Mouse (Mus musculus) left cerebral cortex, adult 18-20 months (tissue): ENCODE measurements around the gene Snx27. TPM values are rescaled to one million over a fixed set of nuclear protein-coding genes. Genes with fewer than 3 reads are reported as not detected.

Source experiments
- DNase-seq, 2 experiments: peaks; one replicate each; pipeline ENCODE4 v3.0.0; 2021 to 2022; ENCODE audit warnings: low spot score in 2 of 2, mixed read lengths in 1 of 2
- long read RNA-seq, 2 experiments: library from polyadenylated mRNA; stranded (forward); transcript quantifications; one replicate each; pipeline ENCODE4 v2.0.0; 2021
- total RNA-seq, 2 experiments: library from RNA; stranded (reverse); gene quantifications; 2 replicates each; pipeline ENCODE4 v1.2.3; 2021

The Snx27 gene
- 100 to 1,000 TPM; 106 TPM for total RNA-seq
- long read RNA-seq, experiment 1, full-length matches to known transcripts: 33 of 76 reads
- long read RNA-seq, experiment 1, partial matches to known transcripts: 6 of 76 reads
- long read RNA-seq, experiment 1, other reads (novel, unspliced or antisense): 37 of 76 reads
- long read RNA-seq, experiment 2, full-length matches to known transcripts: 22 of 52 reads
- long read RNA-seq, experiment 2, partial matches to known transcripts: 2 of 52 reads
- long read RNA-seq, experiment 2, other reads (novel, unspliced or antisense): 28 of 52 reads

GRCm38 (mm10) chr3:94582456-94582891 lies at the start of gene Snx27:
Gene Snx27, minus strand, starts transcription at chr3:94582716.
- peak; percentile 85 to 93 for DNase-seq

- no peak for DNase-seq
These were observed 47.4 kb upstream of the Snx27 start for GRCm38 (mm10) chr3:94629876-94630275.

DNA sequence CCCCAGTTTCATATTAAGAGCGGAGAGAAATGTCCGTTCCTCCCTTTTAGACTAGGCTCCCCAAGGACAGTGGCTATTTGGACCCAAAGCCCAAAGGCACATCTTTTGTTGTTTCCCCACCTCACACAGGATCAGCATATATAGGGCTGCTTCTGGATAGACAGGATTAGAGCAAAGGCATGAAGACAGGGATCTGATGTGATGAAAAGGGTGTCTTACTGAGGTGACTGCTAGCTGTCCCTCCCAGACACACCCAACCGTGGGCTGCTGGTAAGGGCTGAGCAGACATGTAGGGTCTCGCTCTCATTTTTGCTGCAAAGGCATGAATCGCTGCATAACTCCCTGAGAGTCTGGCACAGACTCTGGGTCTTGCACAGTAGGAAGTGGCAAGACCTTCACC lies 46.2 kb upstream of the Snx27 start:
- DNase-seq: no peak

GRCm38 (mm10) chr3:94624281-94624680 lies 41.8 kb upstream of the Snx27 start:
- no peak for DNase-seq

DNA sequence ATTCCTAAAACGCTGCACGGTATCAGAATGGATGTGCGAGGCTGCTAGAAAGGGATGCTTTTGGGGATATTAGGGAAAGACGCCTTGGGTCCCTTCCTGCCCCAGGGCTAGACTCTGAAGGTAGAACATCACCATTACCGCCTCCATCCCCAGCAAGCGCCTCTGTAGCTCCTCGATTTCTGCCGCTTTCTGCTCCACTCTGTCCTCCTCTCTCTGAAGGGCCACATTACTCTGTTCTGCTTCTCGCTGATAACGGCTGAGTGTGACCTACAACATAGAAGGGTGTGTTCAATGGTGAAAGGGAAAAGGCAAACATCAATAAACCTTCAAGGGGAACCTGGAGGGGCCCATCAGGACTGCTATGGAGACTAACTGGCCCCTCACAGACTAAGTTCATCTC lies 40.0 kb upstream of the Snx27 start:
- DNase-seq: no peak

DNA sequence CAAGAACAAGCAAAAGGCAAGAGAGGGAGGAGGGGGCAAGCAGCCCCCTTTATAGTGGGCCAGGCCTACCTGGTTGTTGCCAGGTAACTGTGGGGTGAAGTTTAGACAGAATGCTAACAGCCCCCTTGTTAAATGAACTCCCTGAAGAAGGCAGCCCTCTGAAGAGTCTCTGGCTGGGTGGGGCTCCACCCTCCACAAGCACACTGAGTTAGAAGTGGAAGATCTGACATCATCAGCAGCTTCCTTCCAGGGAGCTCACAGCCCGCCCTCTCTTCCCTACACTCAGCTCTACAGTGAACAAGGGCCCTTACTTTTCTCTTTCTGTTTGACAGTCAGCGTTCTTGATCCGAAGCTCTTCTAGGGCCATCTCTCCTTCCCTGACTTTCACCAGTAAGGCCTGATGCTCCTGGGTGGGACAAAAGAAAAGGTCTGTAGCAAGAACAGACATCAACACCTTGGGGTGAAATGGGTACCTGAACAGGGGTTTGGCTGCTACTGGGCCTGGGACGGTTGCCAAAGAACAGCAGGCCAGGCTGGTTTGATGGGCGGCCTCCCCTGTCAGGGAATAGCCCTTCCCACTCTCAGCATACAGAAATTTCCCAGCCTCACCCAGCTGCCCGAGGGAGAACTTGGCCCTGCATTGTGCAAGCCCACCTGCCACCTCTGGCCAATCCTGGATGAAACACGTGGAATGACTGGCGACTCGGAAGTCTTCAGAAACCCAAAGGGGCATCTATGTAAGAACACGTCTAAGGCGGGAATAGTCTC lies 39.4 kb upstream of the Snx27 start:
- DNase-seq: no peak

- peak; percentile 28 to 51 for DNase-seq
These were observed 34.2 kb upstream of the Snx27 start for GRCm38 (mm10) chr3:94616717-94617116.

- DNase-seq: no peak
These were observed 30.9 kb upstream of the Snx27 start for GRCm38 (mm10) chr3:94613258-94613878.

DNA sequence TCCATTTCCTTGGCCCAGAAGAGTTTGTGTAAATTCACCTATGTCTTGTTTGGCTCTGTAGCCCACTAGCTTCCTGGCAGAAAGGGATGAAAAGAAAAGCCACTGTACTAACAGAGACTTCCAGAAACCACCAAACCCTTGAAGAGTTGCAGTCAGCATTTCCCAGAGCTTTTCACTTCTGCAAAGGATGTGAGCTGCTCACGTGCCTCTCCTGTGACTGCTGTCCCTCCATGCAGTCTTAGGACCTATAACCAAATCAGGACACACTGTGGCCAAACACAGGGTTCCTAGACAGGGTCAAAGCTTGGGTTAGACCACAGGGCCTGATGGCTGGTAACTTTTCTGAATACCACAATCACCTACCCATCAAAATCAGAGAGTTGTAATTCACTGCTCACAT lies 29.8 kb upstream of the Snx27 start:
- DNase-seq: no peak

DNA sequence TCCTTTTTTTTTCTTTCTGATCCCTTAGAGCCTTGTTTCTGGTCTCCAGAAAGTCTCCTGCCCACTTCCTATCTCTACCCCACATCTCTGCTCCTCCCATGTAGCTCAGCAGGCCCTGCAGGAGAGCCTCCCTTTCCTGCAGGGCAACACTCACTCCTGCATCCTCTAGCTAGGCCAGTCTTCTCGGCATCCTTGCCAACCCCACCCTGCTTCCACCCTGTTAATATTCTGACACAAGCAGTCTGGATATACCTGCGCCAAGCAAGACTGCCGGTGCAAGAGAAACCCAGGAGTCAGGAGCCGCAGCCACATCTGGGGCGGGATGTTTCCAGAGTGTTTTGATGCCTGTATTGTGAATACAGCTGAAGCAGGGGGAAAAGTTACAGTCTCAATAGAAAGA lies 29.3 kb upstream of the Snx27 start:
- no peak for DNase-seq

DNA sequence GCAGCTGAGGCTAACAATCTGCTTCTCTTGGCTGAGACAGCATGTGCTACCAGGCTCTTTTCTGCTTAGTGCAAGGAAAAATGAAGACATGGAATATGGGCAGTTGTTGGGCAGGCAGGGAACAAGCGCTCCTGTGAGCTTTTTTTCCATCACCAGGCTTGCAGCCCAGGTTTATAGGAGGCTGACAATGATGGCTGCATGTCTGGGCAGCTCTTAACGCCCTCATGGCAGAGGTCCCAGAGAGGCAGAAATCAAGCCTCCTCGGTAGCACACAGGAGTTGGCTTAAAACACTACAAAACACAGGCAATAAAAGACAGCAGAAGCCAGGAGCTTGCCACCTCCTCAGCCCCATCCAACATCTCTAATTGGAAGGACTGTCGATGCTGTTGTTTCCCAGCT lies 28.8 kb upstream of the Snx27 start:
- DNase-seq: peak; percentile 7 to 9

GRCm38 (mm10) chr3:94610581-94610980 lies 28.1 kb upstream of the Snx27 start:
- DNase-seq: no peak

- no peak for DNase-seq
These were observed 27.1 kb upstream of the Snx27 start for GRCm38 (mm10) chr3:94609621-94610020.

DNA sequence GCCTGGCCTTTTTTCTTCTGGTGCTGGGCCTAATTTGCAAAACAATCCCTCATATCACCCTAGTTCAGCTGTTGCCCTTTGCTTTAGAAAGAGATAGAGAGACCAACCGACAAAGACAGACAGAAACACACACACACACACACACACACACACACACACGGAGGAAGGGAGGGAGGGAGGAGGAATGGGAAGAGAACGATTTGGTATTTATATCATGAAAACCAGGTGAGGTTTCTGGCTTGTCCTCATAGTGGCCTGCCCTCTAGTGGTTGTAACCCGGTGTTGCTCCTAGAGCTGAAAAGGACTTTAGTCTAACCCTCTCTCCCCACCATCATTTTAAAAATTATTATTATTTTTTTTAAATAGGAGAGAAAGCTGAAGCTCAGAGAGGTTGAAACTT lies 19.4 kb upstream of the Snx27 start:
- DNase-seq: peak; percentile 18 to 61

DNA sequence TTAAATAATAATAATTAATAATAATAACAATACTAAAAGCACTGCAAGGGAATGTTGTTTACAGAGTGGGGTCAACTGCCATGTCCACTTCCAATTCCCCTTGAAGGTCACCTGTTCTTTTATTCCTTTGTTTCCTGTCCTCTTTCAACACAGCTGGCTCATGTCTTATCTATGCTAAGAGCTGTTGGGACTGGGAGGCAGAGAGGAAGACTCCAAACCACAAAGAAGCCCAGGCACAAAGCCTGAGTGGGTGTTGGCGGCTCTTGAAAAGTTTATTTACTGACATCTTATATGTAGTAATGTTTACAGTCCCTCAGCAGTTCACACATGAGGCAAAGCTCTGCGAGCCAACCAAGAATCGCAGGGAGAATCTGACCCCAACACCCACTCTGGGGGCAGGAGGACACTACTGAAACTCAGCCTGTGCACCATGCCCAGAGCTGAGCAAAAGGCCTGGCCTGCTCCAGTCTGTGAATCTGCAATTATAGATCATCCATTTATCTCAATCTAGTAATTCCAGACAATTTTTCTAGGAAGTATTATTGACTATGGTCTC lies 14.8 kb upstream of the Snx27 start:
- DNase-seq: no peak

DNA sequence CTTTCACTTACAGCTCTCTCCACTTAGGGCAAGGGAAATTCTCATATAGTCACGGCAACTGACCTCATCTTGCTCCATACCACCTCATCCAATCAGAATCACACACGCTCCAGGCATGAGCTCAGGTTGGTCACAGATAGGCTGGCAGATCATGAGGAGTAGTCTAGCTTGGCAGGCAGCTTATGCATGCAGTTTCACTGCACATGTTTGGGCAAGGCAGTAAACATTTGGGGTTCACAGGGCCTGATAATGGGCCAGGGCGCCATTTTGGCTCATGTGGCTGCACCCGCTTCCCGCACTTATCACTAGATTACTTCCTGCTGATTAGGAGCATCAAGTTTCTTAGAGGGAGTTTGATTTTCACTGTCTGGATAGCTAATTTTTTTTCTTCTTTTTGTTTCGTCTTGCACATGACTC lies 13.4 kb upstream of the Snx27 start:
- DNase-seq: no peak

GRCm38 (mm10) chr3:94591066-94591465 lies 8.6 kb upstream of the Snx27 start:
- DNase-seq: no peak

DNA sequence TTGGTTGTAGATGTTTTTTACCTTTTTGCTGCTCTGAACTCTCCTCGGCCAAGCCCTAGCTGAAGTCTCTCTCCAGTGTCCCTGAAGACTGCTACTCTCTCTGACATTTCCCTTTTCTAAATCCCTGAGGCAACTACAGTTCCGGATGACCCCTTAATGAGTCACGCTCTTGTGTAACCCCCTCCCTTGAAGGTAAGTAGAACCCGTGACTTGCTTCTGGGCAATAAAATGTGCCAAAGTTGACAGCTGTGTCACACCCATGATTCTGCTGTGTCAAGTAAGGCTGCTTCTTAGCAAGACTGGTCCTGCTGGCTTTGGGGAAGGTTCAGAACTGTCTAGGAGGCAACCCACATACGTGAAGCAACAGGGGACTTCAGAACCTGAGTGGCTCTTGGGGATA lies 5.4 kb upstream of the Snx27 start:
- DNase-seq: no peak

DNA sequence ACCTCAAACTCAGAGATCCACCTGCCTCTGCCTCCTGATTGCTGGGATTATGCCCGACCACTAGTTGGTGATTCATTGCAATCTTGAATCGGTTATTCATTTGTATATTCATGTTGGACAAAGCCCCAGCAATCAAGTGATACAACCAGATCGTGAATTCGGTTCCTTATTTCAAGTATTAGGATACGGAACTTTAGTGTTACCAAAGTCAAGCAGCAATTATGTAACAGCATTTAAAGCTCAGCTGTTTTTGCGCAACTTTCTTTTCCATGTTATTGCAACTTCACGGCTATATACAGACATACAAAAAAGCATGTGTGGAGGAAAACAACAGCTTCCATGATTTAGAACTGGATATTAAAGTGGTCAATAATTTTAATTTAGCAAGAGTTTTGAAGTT lies 428 bp upstream of the Snx27 start:
- no peak for DNase-seq

DNA sequence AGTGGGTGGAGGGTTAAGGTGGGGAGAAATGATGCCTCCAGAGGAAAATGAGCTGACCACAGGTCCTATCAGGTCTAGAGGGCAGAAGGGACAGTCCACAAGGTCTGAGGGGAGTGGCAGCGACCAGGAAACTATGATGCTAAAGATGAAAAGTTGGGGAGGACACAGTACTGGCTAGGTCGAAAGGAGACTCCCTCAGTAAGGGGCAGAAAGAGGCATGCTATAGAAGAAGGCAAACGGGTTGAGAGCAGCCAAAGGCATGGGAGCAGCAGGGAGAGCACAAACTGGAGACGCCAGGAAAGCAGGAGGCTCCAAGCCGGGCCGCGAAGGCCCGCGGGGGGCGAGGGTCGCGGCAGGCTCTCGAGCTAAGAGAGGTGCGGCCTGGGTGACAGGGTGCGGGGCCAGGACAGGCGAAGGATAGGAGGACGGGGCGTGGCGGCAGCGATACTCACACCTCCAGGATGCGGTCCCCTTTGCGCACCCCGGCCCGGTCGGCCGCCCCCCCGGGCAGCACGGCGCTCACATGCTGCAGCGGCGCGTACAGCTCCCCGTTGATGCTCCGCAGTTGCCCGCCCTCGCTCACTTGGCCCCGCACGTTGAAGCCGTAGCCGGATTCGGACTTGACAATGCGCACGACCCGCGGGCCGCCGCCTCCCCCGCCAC lies 592 bp downstream of the Snx27 start:
- DNase-seq: no peak

DNA sequence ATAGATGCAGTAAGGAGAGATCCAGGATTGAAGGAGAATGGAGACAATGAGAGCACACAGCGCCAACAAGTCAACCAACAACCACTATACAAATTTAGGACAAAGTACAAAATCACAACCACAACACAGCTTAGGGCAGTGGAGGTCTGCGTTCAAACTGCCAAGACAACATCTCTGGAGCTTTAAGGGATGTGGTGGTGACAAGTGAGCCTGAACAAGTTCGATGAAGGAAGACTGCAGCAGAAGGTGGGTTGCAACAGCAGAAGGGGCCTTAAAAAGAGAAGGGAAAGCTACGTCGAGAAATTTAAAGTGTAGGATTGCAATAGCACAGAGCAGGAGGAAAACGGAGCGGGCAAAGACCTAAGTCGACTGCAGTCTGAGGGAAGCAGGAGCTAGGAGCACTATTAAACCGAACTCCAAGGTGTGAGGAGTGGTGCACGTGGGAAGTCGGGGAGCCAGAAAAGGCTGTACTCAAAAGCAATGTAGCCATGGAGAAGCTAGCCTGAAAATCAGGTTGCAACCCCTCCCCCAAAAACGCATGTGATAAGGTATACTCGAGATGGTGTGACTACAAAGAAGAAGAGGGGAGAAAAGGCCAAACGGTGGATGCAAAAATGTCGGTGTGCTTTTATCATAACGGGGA lies 1.3 kb downstream of the Snx27 start:
- DNase-seq: peak; percentile 8 to 17
